Mouse (Mus musculus): ENCODE results near the gene Arhgap24.

The Arhgap24 gene

DNA sequence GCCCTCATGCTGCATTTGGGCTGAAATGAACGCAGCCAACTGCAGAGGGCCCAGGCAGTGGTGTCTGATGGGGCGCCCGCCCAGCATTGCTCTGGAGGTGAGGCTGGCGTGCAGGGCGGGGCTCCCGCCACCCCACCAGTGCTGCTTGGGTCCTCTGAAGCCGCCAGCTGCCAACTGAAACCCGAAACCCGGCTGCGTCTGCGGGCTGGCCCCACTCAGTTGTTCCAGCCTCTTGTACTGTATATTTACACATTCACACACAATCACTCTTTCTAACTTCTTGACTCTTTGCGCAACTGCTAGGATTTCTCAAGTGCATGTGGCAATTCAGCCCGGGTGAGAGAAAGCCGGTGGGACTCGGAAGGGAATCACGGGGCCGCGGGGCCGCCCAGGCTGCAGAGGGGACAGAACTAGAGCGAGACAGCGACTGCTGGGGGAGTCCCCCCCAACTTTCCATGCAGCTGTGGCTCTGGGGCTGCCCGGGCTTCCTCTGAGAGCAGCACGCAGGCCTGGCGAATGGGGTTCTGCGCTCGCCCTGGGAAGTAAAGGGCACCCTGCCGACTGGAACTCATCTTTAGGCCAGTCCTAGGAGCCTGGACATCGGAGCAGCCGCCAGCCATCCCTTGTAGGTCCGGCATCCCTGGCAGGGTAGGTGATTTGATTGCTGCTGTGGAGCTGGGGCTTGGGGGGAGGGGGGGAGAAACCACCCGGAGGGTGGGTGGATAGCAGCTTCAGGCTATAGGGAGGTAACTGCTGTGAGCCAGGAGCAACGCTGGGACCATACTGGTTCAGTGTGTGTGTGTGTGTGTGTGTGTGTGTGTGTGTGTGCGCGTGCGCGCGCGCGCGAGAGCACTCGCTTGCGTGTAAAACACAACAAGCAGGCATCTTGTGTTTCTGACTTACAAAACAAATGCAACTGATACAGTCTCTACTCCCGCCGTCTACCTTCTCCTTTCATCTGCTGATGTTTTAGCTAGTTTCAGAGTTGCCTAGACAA, at the start of gene Arhgap24:
Gene Arhgap24, plus strand, starts transcription at position 177 of the 997 bp plus-strand sequence.
- DNase-seq (ENCODE audit: low read depth, low spot score), result no peak

DNA sequence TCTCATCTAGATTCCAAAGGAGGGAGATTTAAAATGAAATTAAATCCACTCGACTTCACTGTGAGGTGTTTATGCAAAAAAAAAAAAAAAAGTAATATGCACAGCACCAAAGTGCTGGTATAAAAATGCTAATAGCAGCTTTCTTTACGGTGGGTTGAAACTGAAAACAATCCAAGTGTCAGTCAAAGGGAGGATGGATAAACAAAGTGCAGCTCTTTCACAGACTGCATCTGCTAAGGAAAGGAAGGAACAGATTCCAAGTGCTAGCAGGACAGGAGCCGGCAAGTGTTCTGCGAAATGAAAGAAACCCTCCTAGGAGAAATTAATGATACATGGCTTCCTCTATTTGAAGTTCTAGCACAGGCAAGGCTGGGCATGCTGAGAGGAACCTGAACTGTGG, 47.0 kb upstream of the Arhgap24 start:
- no peak for DNase-seq (ENCODE audit: low read depth, low spot score)

- no peak for DNase-seq (ENCODE audit: low read depth, low spot score)
Measured at GRCm38 (mm10) chr5:102436581-102436980, 44.6 kb upstream of the Arhgap24 start.

GRCm38 (mm10) chr5:102439119-102439877, 41.9 kb upstream of the Arhgap24 start:
- DNase-seq (ENCODE audit: low read depth, low spot score), result no peak

- DNase-seq (ENCODE audit: low read depth, low spot score), result no peak
Measured at GRCm38 (mm10) chr5:102447436-102447835, 33.8 kb upstream of the Arhgap24 start.

DNA sequence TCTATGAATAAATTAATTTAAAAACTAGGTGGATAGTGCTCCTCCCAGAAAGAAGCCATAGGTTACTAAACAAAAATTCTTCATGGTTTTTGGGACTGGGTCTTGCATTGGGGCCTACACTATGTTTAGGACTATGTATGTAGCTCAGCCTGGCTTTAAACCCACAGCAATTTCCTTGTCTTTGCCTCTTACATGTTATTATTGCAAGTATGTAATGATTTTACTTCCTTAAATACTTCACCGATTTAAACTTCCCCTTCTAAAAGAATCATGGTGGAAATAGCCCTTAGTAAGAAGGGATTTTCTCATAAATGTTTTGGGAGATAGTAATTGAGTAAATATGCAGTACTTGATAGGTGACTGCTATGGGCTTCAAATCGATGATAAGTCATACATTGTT, 30.3 kb upstream of the Arhgap24 start:
- DNase-seq (ENCODE audit: low read depth, low spot score), result no peak

DNA sequence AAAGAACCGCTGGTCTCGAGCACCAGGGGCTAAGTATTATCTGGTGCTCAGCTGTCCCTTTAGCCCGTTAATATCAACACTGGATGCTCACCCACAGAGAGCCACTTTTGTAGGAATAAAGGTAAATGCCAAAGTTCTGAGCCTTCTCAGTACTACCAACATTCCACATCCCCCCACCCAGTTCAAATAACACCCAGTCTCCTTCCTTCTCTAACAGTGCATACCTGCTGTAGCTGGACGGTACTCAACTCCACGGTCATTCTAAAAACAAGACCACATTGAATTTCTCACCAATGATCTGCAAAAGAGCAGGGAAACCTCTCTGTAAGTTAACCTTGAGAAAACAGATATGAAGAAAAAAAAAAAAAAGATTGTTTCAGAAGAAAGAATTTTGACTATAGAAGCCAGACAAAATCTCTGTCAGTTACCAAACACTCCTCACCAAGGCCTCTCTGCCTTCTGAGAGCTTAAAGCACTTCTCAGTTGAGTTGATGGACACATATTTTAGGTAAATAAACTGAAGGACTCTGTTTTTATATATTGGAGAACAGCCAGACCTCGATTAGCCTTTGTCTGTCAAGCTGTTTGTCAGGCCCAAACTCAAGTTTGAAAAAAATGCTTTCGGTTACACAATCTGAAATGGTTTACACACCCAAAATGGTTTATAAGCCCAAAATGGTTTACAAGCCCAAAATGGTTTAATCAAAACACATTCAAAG, 29.0 kb upstream of the Arhgap24 start:
- DNase-seq (ENCODE audit: low read depth, low spot score), result no peak

GRCm38 (mm10) chr5:102453324-102453723, 27.9 kb upstream of the Arhgap24 start:
- no peak for DNase-seq (ENCODE audit: low read depth, low spot score)

DNA sequence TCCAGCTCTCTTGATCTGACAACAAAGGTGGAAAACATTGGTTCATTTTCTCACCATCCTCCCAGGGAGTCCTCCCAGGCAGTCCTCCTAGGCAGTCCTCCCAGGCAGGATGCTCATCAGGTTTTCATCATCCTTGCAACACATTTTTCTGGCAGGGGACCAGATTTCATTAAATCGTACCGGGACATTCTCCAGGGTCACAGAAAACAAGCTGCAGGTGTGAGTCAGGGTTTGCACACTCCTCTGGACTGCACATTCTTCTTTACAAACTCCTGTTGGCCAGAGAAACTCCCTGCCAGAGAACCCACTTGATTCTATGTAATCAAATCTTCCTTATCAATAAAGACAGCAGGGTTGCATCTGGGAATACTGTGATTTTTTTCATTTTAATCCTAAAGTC, 25.9 kb upstream of the Arhgap24 start:
- DNase-seq (ENCODE audit: low read depth, low spot score), result no peak

DNA sequence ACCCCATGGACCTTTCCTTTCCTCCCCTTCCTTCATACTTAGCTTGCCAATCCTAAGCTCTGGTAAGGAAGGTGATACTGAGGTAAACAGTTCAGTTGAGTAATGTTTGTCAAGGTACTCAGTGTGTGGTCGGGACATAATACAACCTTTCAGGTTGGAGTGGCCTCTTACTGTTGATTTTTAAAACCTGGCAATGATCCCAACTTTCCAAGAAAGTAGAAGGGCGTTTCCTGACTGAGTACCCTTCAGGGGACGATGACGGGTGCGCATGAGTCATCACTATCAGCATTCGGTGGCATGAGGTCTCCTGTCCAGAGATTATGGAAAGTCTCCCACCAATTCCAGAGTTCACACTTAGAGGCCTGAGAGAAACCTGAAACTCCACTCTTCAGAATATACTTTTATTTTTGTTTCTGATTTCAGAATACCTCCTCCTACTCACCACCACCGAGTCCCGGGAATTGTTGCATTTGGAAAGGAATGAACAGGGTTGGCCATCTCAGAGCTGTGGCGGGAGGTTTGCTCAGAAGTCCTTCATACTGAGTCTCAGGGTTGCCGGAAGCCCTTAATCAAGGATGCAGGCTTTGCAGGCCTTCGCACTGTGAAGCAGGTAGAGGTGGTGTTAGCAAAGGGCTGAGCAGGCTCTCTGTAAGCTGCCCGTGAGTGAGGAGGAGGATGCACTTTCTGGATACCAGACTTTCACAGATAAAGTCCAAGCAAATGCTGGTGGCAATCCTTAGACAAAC, 20.6 kb upstream of the Arhgap24 start:
- DNase-seq (ENCODE audit: low read depth, low spot score), result no peak

DNA sequence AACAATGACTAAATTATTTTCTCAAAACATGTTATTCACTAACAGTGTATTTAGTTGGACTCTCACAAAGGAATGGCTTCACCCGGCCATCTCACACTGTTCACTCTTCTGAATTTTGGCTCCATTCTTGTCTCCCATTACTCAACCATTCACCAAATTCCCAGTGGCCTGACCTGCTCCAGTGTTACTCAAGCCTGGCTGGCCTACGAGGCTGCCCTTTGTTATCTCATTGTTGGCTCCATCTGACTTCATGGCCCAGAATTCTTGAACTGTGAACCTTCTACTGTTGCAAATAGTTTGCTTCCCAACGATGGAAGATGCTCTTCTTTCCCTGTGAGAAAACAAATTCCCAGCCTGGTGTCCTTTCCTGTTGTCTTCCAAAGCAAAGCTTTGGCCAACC, 18.2 kb upstream of the Arhgap24 start:
- no peak for DNase-seq (ENCODE audit: low read depth, low spot score)

- DNase-seq (ENCODE audit: low read depth, low spot score), result no peak
Measured at GRCm38 (mm10) chr5:102465372-102465771, 15.8 kb upstream of the Arhgap24 start.

GRCm38 (mm10) chr5:102468292-102468691, 12.9 kb upstream of the Arhgap24 start:
- DNase-seq (ENCODE audit: low read depth, low spot score), result no peak

- DNase-seq (ENCODE audit: low read depth, low spot score), result no peak
Measured at GRCm38 (mm10) chr5:102470284-102470683, 10.9 kb upstream of the Arhgap24 start.

DNA sequence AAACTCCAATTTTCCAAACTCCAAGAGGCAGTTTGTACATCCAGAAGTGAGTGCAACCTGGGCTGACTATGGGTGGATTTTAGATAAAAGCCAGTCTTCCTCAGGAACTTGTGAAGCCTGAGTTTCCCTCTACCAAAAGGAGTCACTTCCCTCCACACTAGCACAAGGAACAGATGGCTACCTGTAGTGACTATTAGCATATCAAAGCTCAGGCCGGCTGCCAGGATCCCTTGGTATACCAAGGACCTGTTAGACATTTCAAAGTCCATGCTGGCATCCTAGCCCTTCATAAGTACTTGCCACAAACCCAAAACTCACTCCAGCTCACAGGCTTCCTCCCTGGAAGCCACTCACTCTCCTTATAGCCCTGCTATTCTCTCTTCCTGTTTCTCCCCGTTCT, 3.1 kb upstream of the Arhgap24 start:
- no peak for DNase-seq (ENCODE audit: low read depth, low spot score)

GRCm38 (mm10) chr5:102483285-102483975, 2.2 kb downstream of the Arhgap24 start:
- no peak for DNase-seq (ENCODE audit: low read depth, low spot score)

DNA sequence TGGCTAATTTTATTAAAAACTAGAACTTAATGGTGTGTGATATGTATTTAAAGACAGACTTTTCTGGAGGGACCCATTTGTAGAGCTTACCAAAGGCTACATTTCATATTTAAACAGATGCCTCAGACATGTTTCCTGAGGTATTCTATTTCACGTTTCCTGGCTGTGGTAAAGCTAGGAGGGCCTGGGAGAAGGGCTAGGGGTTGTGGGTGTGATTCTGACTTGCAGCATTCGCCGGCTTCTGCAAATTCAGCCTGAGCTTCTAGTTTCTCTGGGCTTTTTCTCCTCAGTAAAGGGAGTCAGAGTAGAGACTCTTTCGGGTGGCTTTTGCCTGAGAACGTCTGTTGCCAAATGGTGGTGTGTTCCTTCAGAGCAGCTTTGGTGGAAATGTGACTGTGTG, 10.4 kb downstream of the Arhgap24 start:
- DNase-seq (ENCODE audit: low read depth, low spot score), result no peak

DNA sequence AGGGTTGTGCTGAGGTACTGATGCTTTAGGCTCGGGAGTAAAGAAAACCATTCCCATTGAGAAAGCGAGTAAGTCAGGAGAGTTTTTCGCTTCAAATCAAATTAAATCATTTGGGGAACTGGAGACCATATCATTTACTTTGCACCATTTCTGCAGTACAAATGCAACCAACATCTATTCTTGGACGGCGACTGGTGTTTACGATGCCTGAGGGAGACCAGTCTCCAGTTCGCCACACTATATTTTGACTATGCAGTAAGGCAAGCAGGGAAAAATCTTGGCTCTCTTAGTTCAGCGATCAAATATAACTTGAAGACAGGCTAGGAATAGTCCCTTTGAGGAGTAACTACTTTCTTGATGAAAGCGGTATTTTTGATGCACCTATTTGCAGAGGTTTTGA, 11.0 kb downstream of the Arhgap24 start:
- no peak for DNase-seq (ENCODE audit: low read depth, low spot score)

DNA sequence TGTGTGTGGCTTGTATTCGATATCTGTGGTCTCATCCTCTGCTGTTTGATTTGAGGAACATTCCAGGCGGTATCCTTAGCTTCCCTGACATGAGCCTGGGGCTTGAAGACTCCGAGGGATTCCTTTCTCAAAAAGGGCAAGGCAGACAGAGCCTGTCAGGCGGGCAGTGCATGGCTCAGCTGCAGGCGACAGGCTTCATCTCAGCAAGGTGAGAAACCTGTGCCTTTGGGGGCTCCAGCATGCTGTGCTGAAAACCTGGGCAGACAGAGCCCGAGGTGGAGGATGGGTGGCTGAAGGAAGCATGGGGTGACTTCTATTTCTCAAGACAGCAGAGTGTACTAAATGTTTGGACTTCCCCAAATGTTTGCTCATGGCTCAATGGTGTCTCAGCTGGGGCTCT, 13.6 kb downstream of the Arhgap24 start:
- no peak for DNase-seq (ENCODE audit: low read depth, low spot score)

DNA sequence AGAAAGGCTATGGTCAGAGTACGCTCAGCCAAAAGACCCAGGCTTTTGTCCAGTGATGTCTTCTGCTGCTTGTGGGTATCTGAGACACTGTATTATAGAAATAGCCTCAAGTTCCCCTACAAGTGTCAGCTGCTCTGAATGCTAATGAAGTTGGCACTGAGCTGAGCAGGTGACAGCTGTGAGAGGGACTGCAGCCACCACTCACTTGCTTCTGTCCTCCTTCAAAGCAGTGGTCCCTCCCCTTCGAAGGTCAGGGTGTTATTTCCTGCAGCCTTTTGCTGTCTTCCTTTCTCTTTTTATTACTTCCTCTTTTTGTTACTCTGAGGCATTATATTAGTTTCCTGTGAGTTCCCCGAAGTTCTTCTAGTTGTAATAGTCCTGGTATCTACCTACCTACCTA, 16.0 kb downstream of the Arhgap24 start:
- peak; percentile 1 for DNase-seq (ENCODE audit: low read depth, low spot score)

- DNase-seq (ENCODE audit: low read depth, low spot score), result no peak
Measured at GRCm38 (mm10) chr5:102498747-102499146, 17.6 kb downstream of the Arhgap24 start.

Data from A20 (cell line).